Mouse (Mus musculus): ENCODE results near the gene Cox11. TPM values are rescaled to one million over a fixed set of nuclear protein-coding genes. Genes with fewer than 3 reads are reported as not detected.

Gene Cox11
- polyA plus RNA-seq, 1 experiment = 10.3 TPM

GRCm38 (mm10) chr11:90663052-90663451 is 25.1 kb downstream of the Cox11 start:
- TF ChIP-seq CTCF (IDR thresholded peaks at IDR 0.05; ENCODE audit: low read depth, low read length) (no peak), POLR2A (IDR thresholded peaks at IDR 0.05; ENCODE audit: borderline replicate concordance, low read depth, low read length) (no peak)
- Histone ChIP-seq H3K27ac (ENCODE audit: insufficient read depth, low read depth, low read length) (no peak overlapping the region), H3K4me1 (ENCODE audit: control insufficient read depth, insufficient read depth, low read length) (peaks cover 12% of the 10 kb centered on the region), H3K4me3 (ENCODE audit: insufficient read depth, low read length) (no peak overlapping the region)

- Histone ChIP-seq H3K4me3 (ENCODE audit: insufficient read depth, low read length) (no peak overlapping the region), H3K27ac (ENCODE audit: insufficient read depth, low read depth, low read length) (no peak overlapping the region), H3K4me1 (ENCODE audit: control insufficient read depth, insufficient read depth, low read length) (peaks cover 12% of the 10 kb centered on the region)
- TF ChIP-seq POLR2A (IDR thresholded peaks at IDR 0.05; ENCODE audit: borderline replicate concordance, low read depth, low read length) (no peak), CTCF (IDR thresholded peaks at IDR 0.05; ENCODE audit: low read depth, low read length) (no peak)
These were observed 25.8 kb downstream of the Cox11 start for GRCm38 (mm10) chr11:90663618-90664297.

- TF ChIP-seq CTCF (IDR thresholded peaks at IDR 0.05; ENCODE audit: low read depth, low read length) = no peak
- no peak for TF ChIP-seq POLR2A (IDR thresholded peaks at IDR 0.05; ENCODE audit: borderline replicate concordance, low read depth, low read length)
- no peak overlapping the region for H3K27ac ChIP-seq (ENCODE audit: insufficient read depth, low read depth, low read length)
- H3K4me1 ChIP-seq (ENCODE audit: control insufficient read depth, insufficient read depth, low read length) = peaks cover 12% of the 10 kb centered on the region
- no peak overlapping the region for H3K4me3 ChIP-seq (ENCODE audit: insufficient read depth, low read length)
These were observed 26.5 kb downstream of the Cox11 start for GRCm38 (mm10) chr11:90664345-90664986.

- H3K4me3 ChIP-seq (ENCODE audit: insufficient read depth, low read length) = no peak overlapping the region
- TF ChIP-seq POLR2A (IDR thresholded peaks at IDR 0.05; ENCODE audit: borderline replicate concordance, low read depth, low read length) = no peak
- no peak for TF ChIP-seq CTCF (IDR thresholded peaks at IDR 0.05; ENCODE audit: low read depth, low read length)
- no peak overlapping the region for H3K27ac ChIP-seq (ENCODE audit: insufficient read depth, low read depth, low read length)
- peaks cover 12% of the 10 kb centered on the region for H3K4me1 ChIP-seq (ENCODE audit: control insufficient read depth, insufficient read depth, low read length)
These were observed 27.2 kb downstream of the Cox11 start for GRCm38 (mm10) chr11:90665161-90665560.

GRCm38 (mm10) chr11:90666144-90666757 is 28.3 kb downstream of the Cox11 start:
- H3K4me1 ChIP-seq (ENCODE audit: control insufficient read depth, insufficient read depth, low read length) = peaks cover 12% of the 10 kb centered on the region

GRCm38 (mm10) chr11:90666916-90667315 is 28.9 kb downstream of the Cox11 start:
- H3K4me3 ChIP-seq (ENCODE audit: insufficient read depth, low read length) = no peak overlapping the region

More at GRCm38 (mm10) chr11:90666144-90666757, 28.3 kb downstream of the Cox11 start:
- Histone ChIP-seq H3K4me3 (ENCODE audit: insufficient read depth, low read length) (no peak overlapping the region), H3K27ac (ENCODE audit: insufficient read depth, low read depth, low read length) (no peak overlapping the region)
- TF ChIP-seq POLR2A (IDR thresholded peaks at IDR 0.05; ENCODE audit: borderline replicate concordance, low read depth, low read length) (no peak), CTCF (IDR thresholded peaks at IDR 0.05; ENCODE audit: low read depth, low read length) (no peak)

GRCm38 (mm10) chr11:90667325-90667724 is 29.4 kb downstream of the Cox11 start:
- TF ChIP-seq POLR2A (IDR thresholded peaks at IDR 0.05; ENCODE audit: borderline replicate concordance, low read depth, low read length) (no peak), CTCF (IDR thresholded peaks at IDR 0.05; ENCODE audit: low read depth, low read length) (no peak)
- Histone ChIP-seq H3K4me3 (ENCODE audit: insufficient read depth, low read length) (no peak overlapping the region), H3K4me1 (ENCODE audit: control insufficient read depth, insufficient read depth, low read length) (peaks cover 12% of the 10 kb centered on the region), H3K27ac (ENCODE audit: insufficient read depth, low read depth, low read length) (no peak overlapping the region)

More at GRCm38 (mm10) chr11:90666916-90667315, 28.9 kb downstream of the Cox11 start:
- Histone ChIP-seq H3K4me1 (ENCODE audit: control insufficient read depth, insufficient read depth, low read length) (peaks cover 12% of the 10 kb centered on the region), H3K27ac (ENCODE audit: insufficient read depth, low read depth, low read length) (no peak overlapping the region)
- no peak for TF ChIP-seq CTCF (IDR thresholded peaks at IDR 0.05; ENCODE audit: low read depth, low read length)
- no peak for TF ChIP-seq POLR2A (IDR thresholded peaks at IDR 0.05; ENCODE audit: borderline replicate concordance, low read depth, low read length)

- no peak overlapping the region for H3K27ac ChIP-seq (ENCODE audit: insufficient read depth, low read depth, low read length)
- H3K4me3 ChIP-seq (ENCODE audit: insufficient read depth, low read length) = no peak overlapping the region
- peaks cover 15% of the 10 kb centered on the region for H3K4me1 ChIP-seq (ENCODE audit: control insufficient read depth, insufficient read depth, low read length)
- TF ChIP-seq POLR2A (IDR thresholded peaks at IDR 0.05; ENCODE audit: borderline replicate concordance, low read depth, low read length) (no peak), CTCF (IDR thresholded peaks at IDR 0.05; ENCODE audit: low read depth, low read length) (no peak)
These were observed 37.6 kb downstream of the Cox11 start for GRCm38 (mm10) chr11:90675479-90676110.

GRCm38 (mm10) chr11:90677027-90677426 is 39.1 kb downstream of the Cox11 start:
- no peak for TF ChIP-seq POLR2A (IDR thresholded peaks at IDR 0.05; ENCODE audit: borderline replicate concordance, low read depth, low read length)
- TF ChIP-seq CTCF (IDR thresholded peaks at IDR 0.05; ENCODE audit: low read depth, low read length) = no peak
- Histone ChIP-seq H3K4me1 (ENCODE audit: control insufficient read depth, insufficient read depth, low read length) (peaks cover 15% of the 10 kb centered on the region), H3K27ac (ENCODE audit: insufficient read depth, low read depth, low read length) (no peak overlapping the region), H3K4me3 (ENCODE audit: insufficient read depth, low read length) (no peak overlapping the region)

Data from bone marrow macrophage, adult 2 months (primary cell).